Comparison of ENCODE assay signal across 8 mouse cellular contexts in genomic region chr15:25791660-25792353, GRCm38 (mm10). TPM values are rescaled to one million over a fixed set of nuclear protein-coding genes. Genes with fewer than 3 reads are reported as not detected.
A peak's percentile ranks its signal among the peaks of the same experiment; 100 is the strongest.
DNase-seq lines count a peak whose midpoint lies in the region; ATAC-seq and TF ChIP-seq lines count a peak whose summit lies in the region.

No protein-coding gene starts in this region.

- no peak overlapping the region for H3K9ac ChIP-seq in kidney, postnatal 0 days (ENCODE audit: low read depth, low read length)
- no peak overlapping the region for H3K9ac ChIP-seq in heart, postnatal 0 days (replicated peaks; ENCODE audit: low read depth, low read length)
- H3K9ac ChIP-seq in midbrain, embryonic 14.5 days (replicated peaks; ENCODE audit: low read length): no peak overlapping the region

- H3K4me3 ChIP-seq in kidney, postnatal 0 days (replicated peaks; ENCODE audit: low read depth, low read length): no peak overlapping the region
- H3K4me3 ChIP-seq in bone marrow macrophage, adult 2 months (ENCODE audit: insufficient read depth, low read length): no peak overlapping the region
- no peak overlapping the region for H3K4me3 ChIP-seq in heart, postnatal 0 days (ENCODE audit: low read depth, low read length)
- H3K4me3 ChIP-seq in midbrain, embryonic 14.5 days (replicated peaks; ENCODE audit: low read depth, low read length): no peak overlapping the region

- no peak overlapping the region for H3K4me2 ChIP-seq in kidney, postnatal 0 days (ENCODE audit: low read length)
- no peak overlapping the region for H3K4me2 ChIP-seq in heart, postnatal 0 days (ENCODE audit: low read depth, low read length)
- H3K4me2 ChIP-seq in midbrain, embryonic 14.5 days (ENCODE audit: low read length): no peak overlapping the region

- peak; percentile 35; the same call in 1 of the 2 replicates for ATAC-seq in kidney, postnatal 0 days (replicated peaks; ENCODE audit: low FRiP score, low read depth)
- ATAC-seq in heart, postnatal 0 days (ENCODE audit: insufficient read depth, low read depth): peak; percentile 76
- ATAC-seq in midbrain, embryonic 14.5 days (ENCODE audit: low FRiP score, low TSS enrichment): peak; percentile 41; the same call in 1 of the 2 replicates

- no peak overlapping the region for H3K27ac ChIP-seq in kidney, postnatal 0 days
- H3K27ac ChIP-seq in bone marrow macrophage, adult 2 months (ENCODE audit: insufficient read depth, low read depth, low read length): no peak overlapping the region
- peak overlapping the region; percentile 44 for H3K27ac ChIP-seq in heart, postnatal 0 days (ENCODE audit: low read depth)
- peak overlapping the region; percentile 57; the same call in 1 of the 2 replicates for H3K27ac ChIP-seq in midbrain, embryonic 14.5 days (replicated peaks; ENCODE audit: low read depth, low read length)

- DNase-seq in kidney, postnatal 0 days (ENCODE audit: low spot score): peak; percentile 57
- no peak for DNase-seq in kidney, adult 18-20 months
- peak; percentile 38 for DNase-seq in heart, postnatal 0 days (ENCODE audit: low spot score)
- DNase-seq in midbrain, embryonic 14.5 days: peak; percentile 52
- no peak for DNase-seq in cerebellum, postnatal 25 days
- DNase-seq in spleen, postnatal 14 days (ENCODE audit: low spot score in 2 of 2): no peak
- no peak for DNase-seq in gastrocnemius, postnatal 14 days

- intact Hi-C loops in gastrocnemius, postnatal 14 days (cut with DNase I; ENCODE audit: low total_unique reads): loop anchor here (5.0 kb wide), 1 partner anchor 60 kb away; no protein-coding TSS in a partner anchor

- H3K4me1 ChIP-seq in kidney, postnatal 0 days (replicated peaks; ENCODE audit: insufficient read depth, low read length): peaks cover 4% of the 10 kb centered on the region; the same call in 1 of the 2 replicates
- H3K4me1 ChIP-seq in bone marrow macrophage, adult 2 months (ENCODE audit: control insufficient read depth, insufficient read depth, low read length): peaks cover 5% of the 10 kb centered on the region
- H3K4me1 ChIP-seq in heart, postnatal 0 days (ENCODE audit: control insufficient read depth, insufficient read depth): no peaks in the 10 kb centered on the region
- H3K4me1 ChIP-seq in midbrain, embryonic 14.5 days (ENCODE audit: control insufficient read depth, insufficient read depth, low read length): no peaks in the 10 kb centered on the region

- TF ChIP-seq CTCF in kidney, postnatal 0 days (IDR thresholded peaks at IDR 0.05; ENCODE audit: low read depth): peak; percentile 62
- peak; percentile 50; the same call in 1 of the 2 replicates for TF ChIP-seq CTCF in bone marrow macrophage, adult 2 months (IDR thresholded peaks at IDR 0.05; ENCODE audit: low read depth, low read length)
- peak; percentile 50 for TF ChIP-seq CTCF in heart, postnatal 0 days (IDR thresholded peaks at IDR 0.05; ENCODE audit: low read depth)

- TF ChIP-seq EP300 in heart, postnatal 0 days (IDR thresholded peaks at IDR 0.05; ENCODE audit: low read depth): no peak

- no peaks in the 10 kb centered on the region for H3K27me3 ChIP-seq in kidney, postnatal 0 days (ENCODE audit: insufficient read depth, low read length)
- no peaks in the 10 kb centered on the region for H3K27me3 ChIP-seq in heart, postnatal 0 days (ENCODE audit: control insufficient read depth, insufficient read depth, low read length)
- H3K27me3 ChIP-seq in midbrain, embryonic 14.5 days (ENCODE audit: control insufficient read depth, insufficient read depth, low read length): no peaks in the 10 kb centered on the region

- peaks cover 35% of the 10 kb centered on the region for H3K36me3 ChIP-seq in kidney, postnatal 0 days (ENCODE audit: insufficient read depth, low read length)
- peaks cover 50% of the 10 kb centered on the region for H3K36me3 ChIP-seq in heart, postnatal 0 days (replicated peaks; ENCODE audit: control insufficient read depth, insufficient read depth, low read length)
- H3K36me3 ChIP-seq in midbrain, embryonic 14.5 days (ENCODE audit: control insufficient read depth, insufficient read depth, low read length): peaks cover 54% of the 10 kb centered on the region

- WGBS in kidney, postnatal 0 days: 72% methylated on average over 8 of the region's 8 CpGs
- 67% methylated on average over 8 of the region's 8 CpGs for WGBS in heart, postnatal 0 days
- 56% methylated on average over 8 of the region's 8 CpGs for WGBS in midbrain, embryonic 14.5 days

- no peak for TF ChIP-seq POLR2A in bone marrow macrophage, adult 2 months (IDR thresholded peaks at IDR 0.05; ENCODE audit: borderline replicate concordance, low read depth, low read length)

- no peaks in the 10 kb centered on the region for H3K9me3 ChIP-seq in kidney, postnatal 0 days (replicated peaks; ENCODE audit: low read length)
- no peaks in the 10 kb centered on the region for H3K9me3 ChIP-seq in heart, postnatal 0 days (replicated peaks; ENCODE audit: control insufficient read depth, low read length)
- H3K9me3 ChIP-seq in midbrain, embryonic 14.5 days (ENCODE audit: control insufficient read depth, low read length): no peaks in the 10 kb centered on the region

RNA-seq across cellular contexts. Expression of gene Retreg1, which starts 51.2 kb away (rescaled TPM):
- polyA plus RNA-seq in kidney, postnatal 0 days (2015; fragmentation: Nextera tagmentation; extraction: Ambion mirVana): 37.0 and 37.1 TPM in 2 replicates
- polyA plus RNA-seq in bone marrow macrophage, adult 2 months (2012; ENCODE audit: insufficient read depth, insufficient read length, missing spikeins): 48.4 and 49.7 TPM in 2 replicates
- total RNA-seq in heart, postnatal 0 days (2014; rRNA removed; ENCODE audit: low replicate concordance): 157 and 230 TPM in 2 replicates
- 141 and 142 TPM in 2 replicates for polyA plus RNA-seq in heart, postnatal 0 days (2015; fragmentation: Nextera tagmentation; extraction: Ambion mirVana)
- 13.6 and 16.7 TPM in 2 replicates for polyA plus RNA-seq in midbrain, embryonic 14.5 days (2014; fragmentation: Nextera tagmentation; extraction: Ambion mirVana)
- 100 to 1,000 TPM in 1 of 2 experiments, 10 to 100 TPM in 1; 90.8 to 157 TPM for total RNA-seq in gastrocnemius, postnatal 14 days (2021)

Comparison
In these comparisons a context has a peak if more than half of its experiments do, and no peak if none do; other contexts are left out.
1. DNase-seq: peak in kidney, postnatal 0 days (single experiment), heart, postnatal 0 days (single experiment) and midbrain, embryonic 14.5 days (single experiment); none in kidney, adult 18-20 months (single experiment), cerebellum, postnatal 25 days (0 of 2), spleen, postnatal 14 days (0 of 2) and gastrocnemius, postnatal 14 days (single experiment).
2. H3K27ac ChIP-seq: peak in heart, postnatal 0 days (single experiment) and midbrain, embryonic 14.5 days (single experiment); none in kidney, postnatal 0 days (single experiment) and bone marrow macrophage, adult 2 months (single experiment).
3. Peak in every context shown above with its lines, with median percentiles within 50 percentile points of each other: ATAC-seq and CTCF ChIP-seq.